Mouse (Mus musculus) spleen, postnatal 14 days (tissue): ENCODE data around the gene Upk3a.

ENCODE experiments used
- DNase-seq, 2 experiments: peaks; one replicate each; pipeline ENCODE4 v3.0.0; 2021 to 2022; ENCODE audit warnings: low spot score in 2 of 2

The Upk3a gene

DNA sequence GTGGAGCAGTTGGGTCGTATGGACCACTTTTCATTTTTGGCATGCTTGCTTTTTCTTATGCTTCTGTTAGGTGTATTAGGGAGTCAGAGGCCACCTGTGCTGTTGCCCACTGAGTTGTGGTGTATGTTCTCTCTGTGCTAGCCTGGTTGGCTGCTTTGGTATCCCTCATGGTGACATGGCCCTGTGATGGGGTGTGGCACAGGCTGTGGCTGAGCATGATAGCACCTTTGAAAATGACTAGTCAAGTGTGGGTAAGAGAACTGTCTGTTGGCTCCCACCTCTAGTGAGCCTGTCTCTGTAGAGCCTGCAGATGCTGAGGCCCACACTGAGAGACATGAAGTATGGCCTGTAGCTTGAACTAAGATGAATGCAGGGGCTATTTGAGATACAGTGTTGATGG is 32.8 kb downstream of the Upk3a start:
- no peak for DNase-seq

DNA sequence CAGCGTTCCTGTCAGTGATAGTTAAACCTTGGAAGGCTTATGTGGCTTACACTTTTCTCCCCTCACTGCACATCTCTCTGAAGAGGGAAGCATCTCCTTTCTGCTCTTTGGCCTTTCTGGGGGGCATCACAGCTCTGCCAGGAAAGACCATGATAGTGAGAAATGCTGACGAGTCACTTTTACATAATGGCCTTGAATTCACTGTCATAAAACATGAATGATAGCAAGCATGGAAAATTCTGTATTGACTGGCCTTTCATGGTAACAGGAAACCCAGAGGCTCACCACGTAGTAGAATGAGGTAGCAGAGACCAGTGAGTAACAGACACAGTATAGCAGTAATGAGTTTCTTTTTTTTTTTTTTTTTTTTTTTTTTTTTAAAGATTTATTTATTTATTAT is 37.2 kb downstream of the Upk3a start:
- no peak for DNase-seq

- DNase-seq: no peak
Measured at GRCm38 (mm10) chr15:85055186-85055585, 38.2 kb downstream of the Upk3a start.

DNA sequence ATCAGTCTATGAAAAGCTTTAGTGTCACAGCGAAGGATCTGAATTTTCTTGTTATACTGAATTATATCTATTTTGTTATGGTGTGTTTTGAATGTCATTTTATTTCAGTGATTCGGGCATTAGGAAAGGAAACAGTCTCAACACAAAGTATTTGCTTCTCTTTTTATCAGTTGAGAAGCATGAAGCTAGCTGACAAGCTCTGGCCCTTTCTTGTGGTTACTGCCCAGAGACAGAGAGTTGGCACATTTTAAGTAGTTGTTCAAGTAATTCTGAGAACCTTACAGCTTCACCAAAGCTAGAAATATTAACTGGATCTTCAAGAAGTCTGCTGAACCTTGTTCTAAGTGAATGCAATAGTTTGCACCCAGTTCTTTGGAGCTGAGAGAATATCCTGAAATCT is 46.5 kb downstream of the Upk3a start:
- no peak for DNase-seq

DNA sequence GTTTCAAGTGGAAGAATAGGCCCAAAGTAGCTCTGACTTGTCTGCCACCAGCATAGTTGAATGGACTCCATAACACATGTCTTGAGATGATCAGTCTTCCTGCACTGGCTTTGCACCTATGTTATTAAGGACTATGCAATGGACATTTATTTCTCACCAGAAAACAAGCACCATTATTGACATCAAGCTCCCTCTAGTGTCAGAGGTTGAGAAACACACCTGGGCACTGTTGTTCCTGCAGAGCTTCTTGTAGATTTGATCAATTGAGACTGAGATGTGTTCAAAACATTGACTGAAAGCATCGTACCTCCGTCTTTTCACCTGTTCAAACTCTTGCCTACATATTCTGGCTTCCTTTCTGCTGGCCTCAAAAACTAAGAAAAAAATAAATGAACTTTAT is 53.6 kb downstream of the Upk3a start:
- peak in 1 of 2 experiments; percentile 18 for DNase-seq
